Mouse (Mus musculus): Measurements from ENCODE around the gene Mptx2. TPM values are rescaled to one million over a fixed set of nuclear protein-coding genes. Genes with fewer than 3 reads are reported as not detected.
"Not testable (repeated sequence)": the region's sequence is repeated elsewhere in the genome, so short reads cannot be mapped to it uniquely, and the experiment has no call there.

Mptx2 gene
- not detected for total RNA-seq (2021)
- long read RNA-seq, experiment 1, result 0 reads
- long read RNA-seq, experiment 2, result 0 reads

DNA sequence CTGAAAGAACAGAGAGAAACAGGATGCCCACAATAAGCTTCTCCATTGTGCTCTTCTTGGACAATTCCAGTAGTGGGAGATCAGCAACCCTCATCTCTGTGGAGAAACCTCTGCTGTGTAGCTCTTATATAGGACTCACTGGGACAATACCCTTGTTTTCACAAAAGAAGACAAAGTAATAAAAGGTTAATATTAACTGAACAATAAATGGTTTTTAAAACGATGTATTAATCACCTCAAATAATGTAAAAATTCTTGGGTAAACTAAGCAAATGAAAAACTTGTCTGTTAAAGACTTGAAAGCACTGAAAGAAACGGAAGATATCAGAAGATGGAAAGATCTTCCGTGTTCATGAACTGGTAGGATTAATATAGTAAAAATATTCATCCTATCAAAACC is at the start of gene Mptx2:
TSS of gene Mptx2 (minus strand) at position 101 of the 400 bp plus-strand sequence.
- DNase-seq, result no peak
- intact Hi-C loops (cut with DNase I), result no loop called here

DNA sequence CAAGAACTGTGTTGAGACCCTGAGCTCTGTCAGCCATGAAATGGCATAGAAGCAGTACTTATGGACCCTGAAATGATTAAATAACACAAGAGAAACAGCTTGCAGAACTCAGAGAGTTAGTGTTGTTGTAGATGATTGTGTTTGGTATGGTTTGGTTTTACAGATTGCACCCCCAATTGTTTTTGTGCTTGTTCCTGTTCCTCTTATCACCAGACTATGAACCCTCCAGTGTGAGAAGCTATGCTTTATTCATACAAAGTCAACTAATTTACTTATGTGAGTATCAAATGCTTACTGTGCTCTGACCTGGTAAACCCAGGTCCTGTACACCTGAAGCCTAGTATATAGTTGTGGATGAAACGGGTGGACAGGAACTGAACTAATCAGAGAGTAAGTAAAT is 49.0 kb upstream of the Mptx2 start:
- no peak for DNase-seq
- intact Hi-C loops (cut with DNase I), result no loop called here

DNA sequence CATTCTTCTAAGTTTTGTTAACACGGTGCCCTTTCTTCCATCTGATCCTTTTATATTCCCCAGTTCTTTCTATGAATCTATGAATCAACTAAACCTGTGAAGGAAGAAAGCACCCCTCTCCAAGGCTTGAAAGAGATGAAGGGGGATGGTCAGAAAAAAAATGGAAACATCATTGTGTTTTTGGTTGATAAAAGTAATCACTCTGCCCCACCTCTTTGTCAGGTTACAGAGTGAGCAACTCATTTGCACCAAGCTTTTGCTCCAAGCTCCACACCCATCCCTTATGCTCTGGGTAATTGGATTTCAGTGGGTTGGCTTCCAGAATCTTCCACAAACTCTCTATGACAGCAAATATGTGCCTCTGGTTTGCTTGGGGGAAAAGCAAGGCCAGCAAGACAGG is 47.8 kb upstream of the Mptx2 start:
- intact Hi-C loops (cut with DNase I), result no loop called here
- no peak for DNase-seq

DNA sequence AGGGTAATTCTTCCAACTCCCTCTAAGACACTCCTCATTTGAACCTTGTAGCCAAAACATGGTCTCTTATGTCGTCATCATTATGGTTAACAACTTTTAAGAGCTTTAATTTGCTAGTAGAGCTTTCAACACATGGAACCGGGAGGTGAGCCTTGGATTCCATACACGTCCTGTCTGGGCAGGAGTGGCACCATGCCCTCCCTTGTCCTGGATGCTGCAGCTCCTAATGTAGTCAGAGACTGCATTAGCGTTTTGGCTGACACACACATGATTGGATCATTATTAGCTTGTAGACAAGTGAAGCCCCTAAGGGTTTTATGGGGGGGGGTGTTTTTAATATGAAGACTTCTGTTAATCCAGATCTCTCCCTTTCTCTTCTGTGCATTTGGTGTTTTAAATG is 47.4 kb upstream of the Mptx2 start:
- DNase-seq, result no peak
- intact Hi-C loops (cut with DNase I), result no loop called here

DNA sequence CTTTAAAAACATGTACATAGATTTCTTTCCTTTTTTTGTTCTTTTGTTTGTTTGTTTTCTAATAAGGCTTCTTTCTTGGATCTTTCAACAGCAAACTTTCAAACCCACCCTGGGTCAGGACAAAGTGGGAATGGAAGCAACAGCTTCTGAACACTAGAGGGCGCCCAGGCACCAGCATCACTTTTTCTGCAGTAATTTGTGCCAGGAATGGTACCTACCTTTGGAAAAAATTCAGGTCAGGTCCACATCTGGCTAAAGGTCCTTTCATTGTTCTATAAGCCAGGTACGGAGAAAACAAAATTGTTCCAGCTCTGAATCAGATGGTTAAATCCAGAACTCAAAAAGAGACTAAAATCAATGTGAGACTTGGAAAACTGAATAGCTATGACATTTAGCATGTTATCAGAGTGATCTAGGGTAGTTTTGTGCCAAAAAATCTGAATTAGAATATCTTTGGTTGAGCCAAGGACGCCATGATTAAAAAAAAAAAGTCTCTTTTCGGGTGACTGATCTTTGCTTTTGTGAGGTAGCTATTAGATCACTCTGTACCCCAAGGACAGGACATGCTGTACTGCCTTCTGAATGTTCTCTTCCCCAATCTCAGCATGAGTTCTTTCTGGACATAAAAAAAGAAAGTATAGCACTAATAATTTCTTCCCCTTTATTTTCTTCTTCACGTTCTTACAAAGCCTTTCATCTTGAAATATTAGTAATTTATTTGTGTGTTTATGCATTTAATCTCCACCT is 46.4 kb upstream of the Mptx2 start:
- DNase-seq, result no peak
- intact Hi-C loops (cut with DNase I), result no loop called here

DNA sequence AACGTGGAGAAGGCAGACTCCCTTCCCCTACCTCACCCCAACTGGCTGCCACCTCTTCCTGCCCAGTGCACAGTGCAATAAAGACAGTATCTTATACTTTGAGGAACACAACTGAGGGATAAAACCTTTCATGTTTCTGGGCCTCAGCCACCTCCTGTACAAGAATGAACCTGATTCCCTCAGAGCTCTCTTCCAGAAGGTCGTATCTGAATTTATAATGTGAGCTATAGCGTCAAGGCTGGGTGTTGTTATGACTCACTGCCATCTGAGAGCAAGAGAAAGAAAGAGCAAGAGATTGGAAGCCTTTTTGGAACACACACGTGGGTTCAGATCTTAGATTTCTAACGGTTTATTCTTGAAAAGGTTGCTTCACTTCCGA is 44.7 kb upstream of the Mptx2 start:
- DNase-seq, result no peak
- intact Hi-C loops (cut with DNase I), result no loop called here

DNA sequence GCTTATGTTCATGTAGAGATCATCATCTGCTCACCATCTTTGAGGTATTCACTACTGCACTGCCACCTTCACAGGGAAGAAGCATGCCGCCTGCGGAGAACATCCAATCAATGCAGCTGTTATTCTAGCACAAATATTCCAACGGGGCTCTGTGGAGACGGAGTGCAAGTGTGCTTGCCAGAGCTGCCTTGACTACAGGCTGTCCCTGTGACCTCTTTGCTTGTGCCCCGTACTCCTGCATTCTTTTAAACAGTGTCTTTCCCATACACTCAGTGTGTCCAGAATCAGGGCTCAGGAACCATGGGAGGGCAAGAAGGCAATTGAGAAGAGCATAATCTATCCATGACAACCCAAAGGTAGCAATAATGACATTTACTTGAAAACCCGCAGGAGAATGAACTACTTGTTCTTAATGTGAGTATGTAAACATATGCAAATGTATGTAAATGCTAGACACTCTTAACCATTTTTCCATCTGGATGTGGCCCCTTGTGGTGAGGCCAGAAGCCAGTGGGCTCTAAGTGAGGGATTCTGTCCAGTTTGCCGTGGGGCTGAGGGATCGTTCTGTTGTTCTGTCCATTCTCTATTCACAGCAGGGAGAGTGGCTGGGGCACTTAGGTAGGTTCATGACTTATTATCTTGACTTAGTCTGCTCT is 44.1 kb upstream of the Mptx2 start:
- intact Hi-C loops (cut with DNase I), result no loop called here

DNA sequence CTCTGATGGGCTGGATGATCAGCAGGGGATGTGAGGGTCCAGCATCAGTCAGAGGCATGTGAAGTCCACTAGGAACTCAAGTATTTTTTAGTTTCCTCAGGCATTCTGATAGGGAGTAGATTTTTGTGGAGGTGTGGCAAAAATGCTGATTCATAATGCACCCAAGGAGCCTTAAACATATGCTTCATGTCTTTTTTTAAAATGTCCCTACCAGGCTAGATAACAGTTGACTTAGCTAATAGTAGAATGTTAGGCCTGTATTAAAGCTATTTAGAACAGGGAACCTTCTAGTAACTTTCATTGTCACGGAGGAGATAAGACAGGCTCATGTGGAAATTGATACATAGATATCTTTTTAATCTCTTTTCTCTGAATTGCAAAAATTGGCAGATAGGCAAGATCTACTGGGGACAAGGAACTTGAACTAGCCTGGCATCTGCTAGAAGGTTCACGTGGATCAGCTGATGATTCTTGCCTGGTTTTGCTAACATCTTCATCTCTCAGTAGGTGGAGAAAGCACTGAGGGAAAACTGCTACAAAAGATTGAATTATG is 40.4 kb upstream of the Mptx2 start:
- intact Hi-C loops (cut with DNase I), result no loop called here
- no peak for DNase-seq

More for the DNA sequence above, 44.1 kb upstream of the Mptx2 start:
- DNase-seq, result no peak

DNA sequence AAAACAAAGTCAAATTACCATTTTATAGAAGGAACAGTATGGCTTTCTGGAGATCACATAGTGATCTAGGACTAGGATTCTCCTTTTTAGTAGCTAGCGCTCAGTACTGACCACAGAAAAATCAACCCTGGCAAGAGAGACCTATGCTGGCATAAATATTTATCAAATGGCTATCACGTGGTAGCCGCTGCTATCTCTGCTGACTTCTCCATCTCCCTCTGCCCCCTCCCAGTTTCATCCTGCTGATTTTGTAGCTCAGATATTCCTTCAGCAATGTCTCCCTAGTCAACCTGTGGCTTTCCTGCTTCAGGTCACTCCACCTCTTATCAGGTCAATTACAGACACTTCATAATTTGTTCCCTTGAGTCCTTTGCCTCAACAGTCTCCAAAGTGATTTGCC is 38.1 kb upstream of the Mptx2 start:
- no peak for DNase-seq
- intact Hi-C loops (cut with DNase I), result no loop called here

DNA sequence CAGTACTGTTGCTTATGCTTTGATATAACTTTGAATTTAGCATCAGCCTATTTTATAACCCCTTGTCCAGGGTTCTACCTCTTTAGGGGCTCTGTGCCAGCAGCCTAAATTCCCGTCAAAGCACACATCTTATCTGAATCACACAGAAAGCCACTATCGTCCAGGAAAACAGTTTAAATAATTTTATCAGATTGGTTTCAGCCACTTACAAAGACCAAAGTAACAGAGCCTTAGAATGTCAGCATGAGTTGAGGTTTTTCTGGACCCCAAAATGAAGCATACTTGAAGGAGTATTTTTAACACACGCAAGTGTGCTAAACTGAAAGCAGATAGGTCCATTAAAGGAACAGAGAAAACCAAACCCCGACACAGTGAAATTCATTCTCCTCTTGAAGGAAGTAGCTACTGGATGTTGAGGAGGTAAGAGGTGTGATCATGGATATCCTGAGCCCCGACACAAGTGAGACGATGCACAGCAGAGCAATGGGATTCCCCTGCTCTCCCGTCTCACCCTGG is 36.0 kb upstream of the Mptx2 start:
- DNase-seq; intact Hi-C loops (cut with DNase I): not testable (repeated sequence)

DNA sequence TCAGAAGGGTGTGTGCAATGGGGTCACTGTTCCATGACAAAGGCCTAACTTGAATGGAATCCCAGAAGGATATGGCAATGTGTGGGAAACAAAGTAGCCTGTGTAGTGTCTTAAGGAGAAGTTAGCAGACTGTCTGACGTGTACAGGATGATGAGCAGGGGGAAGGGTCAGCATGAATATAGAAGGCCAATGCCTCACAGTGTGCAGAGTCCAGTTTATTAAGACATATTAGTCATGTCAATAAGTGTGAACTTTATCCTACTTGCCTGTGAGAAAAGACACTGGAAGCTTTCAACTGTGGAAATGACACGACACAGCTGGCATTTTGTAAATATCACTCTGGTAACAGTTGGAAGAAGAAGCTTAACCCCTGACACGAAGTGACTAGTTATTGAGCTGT is 25.2 kb upstream of the Mptx2 start:
- intact Hi-C loops (cut with DNase I), result not testable (repeated sequence)

DNA sequence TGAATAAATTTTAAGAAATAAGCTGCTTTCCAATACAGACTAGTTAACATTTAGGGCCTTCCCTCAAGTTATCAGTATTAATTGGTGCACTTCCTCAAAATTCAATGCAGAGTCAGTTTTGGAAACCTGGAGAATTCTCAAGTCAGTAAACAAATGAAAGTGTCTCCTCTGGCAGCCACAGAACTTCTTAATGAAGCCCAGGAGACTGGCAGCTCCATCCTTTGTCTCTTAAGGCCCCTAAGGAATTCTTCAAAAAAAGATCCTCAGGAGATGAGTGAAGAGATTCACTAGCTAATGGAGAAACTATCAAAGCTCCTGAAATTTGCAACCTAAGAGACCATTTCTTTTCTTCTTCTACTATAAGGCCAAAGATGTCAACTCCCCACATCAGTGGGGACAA is 11.9 kb downstream of the Mptx2 start, which contains the start of gene Olfr418:
TSS of gene Olfr418 (plus strand) at position 301 of the 400 bp plus-strand sequence.
- intact Hi-C loops (cut with DNase I), result no loop called here
- no peak for DNase-seq

More for the DNA sequence above, 25.2 kb upstream of the Mptx2 start:
- DNase-seq, result not testable (repeated sequence)

DNA sequence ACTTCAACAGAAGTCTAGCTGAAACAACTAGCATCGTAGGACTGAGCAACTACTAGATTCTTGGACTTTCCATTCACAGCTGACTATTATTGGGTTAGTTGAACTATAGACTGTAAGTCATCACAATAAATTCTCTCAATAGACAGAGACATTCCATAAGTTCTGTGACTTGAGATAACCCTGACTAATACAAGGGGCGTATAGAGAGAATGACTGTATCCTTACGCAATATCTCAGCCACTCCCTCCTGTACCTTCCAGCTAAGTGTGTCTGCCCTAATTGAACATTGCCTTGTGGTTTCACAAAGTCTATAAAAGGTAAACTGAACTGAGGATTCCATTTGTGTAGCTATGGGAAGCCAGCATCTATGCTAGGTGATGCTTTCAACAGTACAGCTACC is 27.7 kb downstream of the Mptx2 start:
- no peak for DNase-seq
- intact Hi-C loops (cut with DNase I), result no loop called here

DNA sequence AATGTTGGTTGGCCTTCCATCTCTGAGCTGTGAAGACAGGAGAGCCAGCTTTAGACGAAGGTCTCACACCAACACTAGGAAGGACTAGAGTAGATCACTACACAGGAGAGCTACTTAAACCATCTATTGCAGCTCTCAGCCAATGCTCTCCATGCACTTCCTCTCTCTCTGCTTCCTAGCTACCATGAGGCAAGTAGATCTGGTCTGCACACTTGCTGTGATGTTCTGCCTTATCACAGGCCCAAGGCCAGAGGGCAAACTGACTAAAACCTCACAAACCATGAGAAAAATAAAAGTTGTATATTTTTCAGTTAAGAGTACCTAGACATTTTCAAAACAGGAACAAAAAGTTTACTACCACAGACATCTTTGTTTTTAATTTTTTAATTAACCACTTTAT is 40.6 kb downstream of the Mptx2 start:
- DNase-seq; intact Hi-C loops (cut with DNase I): not testable (repeated sequence)

DNA sequence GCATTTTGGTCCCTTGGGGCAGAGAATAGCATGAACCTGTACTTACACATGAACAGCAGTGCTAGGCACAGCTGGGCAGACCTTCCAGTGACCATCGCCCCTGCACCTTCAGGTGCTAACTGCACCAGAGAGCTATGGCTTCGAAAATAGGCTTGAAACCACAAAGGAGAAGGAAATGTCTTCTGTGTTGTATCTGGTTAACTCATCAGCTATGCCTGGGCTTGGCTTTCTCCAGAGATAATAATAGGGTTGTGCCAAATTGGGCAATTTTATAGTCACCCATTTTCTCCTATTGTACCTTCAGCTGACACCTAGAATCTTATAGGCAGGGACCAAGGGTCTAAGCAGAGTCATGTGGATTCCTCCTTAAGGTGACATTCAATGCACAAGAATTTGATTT is 50.5 kb downstream of the Mptx2 start, which contains the start of gene Fcer1a:
TSS of gene Fcer1a (minus strand) at position 134 of the 400 bp plus-strand sequence.
- intact Hi-C loops (cut with DNase I), result no loop called here

More for the DNA sequence above, 50.5 kb downstream of the Mptx2 start, which contains the start of gene Fcer1a:
- no peak for DNase-seq

Other genes starting within 250 kb of the Mptx2 start
- not detected for gene Olfr1408, start 140.4 kb downstream of the Mptx2 start, total RNA-seq (2021)
- gene Olfr1406, start 87.1 kb downstream of the Mptx2 start, total RNA-seq (2021), result not detected
- not detected for gene Olfr218, start 80.0 kb downstream of the Mptx2 start, total RNA-seq (2021)
- not detected for gene Olfr1404, start 65.4 kb downstream of the Mptx2 start, total RNA-seq (2021)
- under 1 TPM in 1 of 2 experiments, not detected in 1; 0.43 TPM for gene Fcer1a, start 50.6 kb downstream of the Mptx2 start, total RNA-seq (2021)
- gene Olfr418, start 11.8 kb downstream of the Mptx2 start, total RNA-seq (2021), result not detected
- gene Ackr1, start 56.0 kb upstream of the Mptx2 start, total RNA-seq (2021), result 1 to 10 TPM; 2.2 to 2.9 TPM
- under 1 TPM in 1 of 2 experiments, not detected in 1; 0.47 TPM for gene Aim2, start 73.1 kb upstream of the Mptx2 start, total RNA-seq (2021)
- 1 to 10 TPM; 8.7 to 8.9 TPM for gene Cadm3, start 89.9 kb upstream of the Mptx2 start, total RNA-seq (2021)
- gene Ifi206, start 213.3 kb upstream of the Mptx2 start, total RNA-seq (2021), result not detected

Measured in gastrocnemius, postnatal 36 days (tissue).